Mouse (Mus musculus) heart, adult 8-10 months (tissue): ENCODE results near the gene Skap1. TPM values are rescaled to one million over a fixed set of nuclear protein-coding genes. Genes with fewer than 3 reads are reported as not detected.

Experiments used
- DNase-seq: peaks from one replicate; pipeline ENCODE4 v3.0.0; 2022; ENCODE audit warnings: low spot score
- total RNA-seq, 4 experiments: library from RNA; stranded (reverse); gene quantifications; 2 replicates each; pipeline ENCODE4 v1.2.4; 2022

Skap1 gene
- total RNA-seq, 4 experiments from 2014 or later, result 0.30 to 0.34 TPM; not detected in 2

- no peak for DNase-seq
These were observed 279.5 kb downstream of the Skap1 start for GRCm38 (mm10) chr11:96743891-96744290.

- no peak for DNase-seq
These were observed 282.3 kb downstream of the Skap1 start for GRCm38 (mm10) chr11:96746648-96747047.

GRCm38 (mm10) chr11:96747555-96747954 lies 283.2 kb downstream of the Skap1 start:
- DNase-seq, result no peak

GRCm38 (mm10) chr11:96755298-96755697 lies 290.9 kb downstream of the Skap1 start:
- no peak for DNase-seq

GRCm38 (mm10) chr11:96757421-96757820 lies 293.0 kb downstream of the Skap1 start:
- no peak for DNase-seq

GRCm38 (mm10) chr11:96758402-96758801 lies 294.0 kb downstream of the Skap1 start:
- no peak for DNase-seq

GRCm38 (mm10) chr11:96760042-96760441 lies 295.6 kb downstream of the Skap1 start:
- DNase-seq, result peak; percentile 85

- no peak for DNase-seq
These were observed 297.6 kb downstream of the Skap1 start for GRCm38 (mm10) chr11:96761984-96762383.

GRCm38 (mm10) chr11:96762742-96763470 lies 298.5 kb downstream of the Skap1 start:
- no peak for DNase-seq

GRCm38 (mm10) chr11:96764511-96765350 lies 300.3 kb downstream of the Skap1 start:
- no peak for DNase-seq

- DNase-seq, result peak; percentile 49
These were observed 301.3 kb downstream of the Skap1 start for GRCm38 (mm10) chr11:96765645-96766044.

- DNase-seq, result no peak
These were observed 302.2 kb downstream of the Skap1 start for GRCm38 (mm10) chr11:96766555-96766954.

GRCm38 (mm10) chr11:96767096-96767495 lies 302.7 kb downstream of the Skap1 start:
- DNase-seq, result no peak

GRCm38 (mm10) chr11:96768240-96768639 lies 303.8 kb downstream of the Skap1 start:
- DNase-seq, result no peak

- no peak for DNase-seq
These were observed 307.0 kb downstream of the Skap1 start for GRCm38 (mm10) chr11:96771274-96771975.

GRCm38 (mm10) chr11:96772413-96772812 lies 308.0 kb downstream of the Skap1 start:
- DNase-seq, result no peak

GRCm38 (mm10) chr11:96774536-96774935 lies 310.1 kb downstream of the Skap1 start:
- DNase-seq, result no peak

- DNase-seq, result no peak
These were observed 310.7 kb downstream of the Skap1 start for GRCm38 (mm10) chr11:96775063-96775462.

- no peak for DNase-seq
These were observed 311.3 kb downstream of the Skap1 start for GRCm38 (mm10) chr11:96775665-96776064.

GRCm38 (mm10) chr11:96776068-96776467 lies 311.7 kb downstream of the Skap1 start:
- DNase-seq, result no peak

GRCm38 (mm10) chr11:96776968-96777962 lies 312.9 kb downstream of the Skap1 start, which contains the start of gene Snx11:
Gene Snx11, minus strand, starts transcription at chr11:96777559.
- peak; percentile 100 for DNase-seq
